Mouse (Mus musculus) liver, embryonic 14.5 days (tissue): ENCODE data around the gene Nfatc4. TPM values are rescaled to one million over a fixed set of nuclear protein-coding genes. Genes with fewer than 3 reads are reported as not detected.

Experiments
- ATAC-seq: fragments of 200-750 bp; cut with Nextera tagmentation; 2 replicates; pipeline ENCODE4 v1.8.0; 2017; ENCODE audit warnings: moderate number of reproducible peaks, mild to moderate bottlenecking, moderate library complexity; ENCODE audit not compliant: insufficient read depth
- DNase-seq, 3 experiments: peaks; one replicate each; pipeline ENCODE4 v3.0.0-alpha.2; 2012 to 2013; ENCODE audit warnings: low read depth in 3 of 3, low spot score in 3 of 3
- H3K27ac ChIP-seq: fragments of 300-500 bp; sonication (generic); 2 replicates; pipeline ENCODE4 v1.5.1; 2014; ENCODE audit warnings: moderate library complexity, mild to moderate bottlenecking, control low read depth, inconsistent platforms
- H3K27me3 ChIP-seq: fragments of 300-500 bp; sonication (generic); 2 replicates; pipeline ENCODE4 v1.6.1; 2014; ENCODE audit warnings: mild to moderate bottlenecking, low read length, moderate library complexity; ENCODE audit not compliant: control insufficient read depth, insufficient read depth
- H3K36me3 ChIP-seq: fragments of 300-500 bp; sonication (generic); replicated peaks from 2 replicates; pipeline ENCODE4 v1.6.1; 2014; ENCODE audit warnings: low read depth; ENCODE audit not compliant: control insufficient read depth, insufficient read depth
- H3K4me1 ChIP-seq, 2 experiments: fragments of 200-500 bp in 1 of 2; fragments of 300-500 bp in 1 of 2; sonication (generic) in 1 of 2; replicated peaks; 2 replicates each; pipeline ENCODE4 v1.6.1; 2012 to 2014; ENCODE audit warnings: antibody characterized with exemption in 1 of 2, inconsistent platforms in 1 of 2, low read length in 1 of 2; ENCODE audit not compliant: control insufficient read depth in 2 of 2, insufficient read depth in 2 of 2
- H3K4me2 ChIP-seq: fragments of 300-500 bp; sonication (generic); 2 replicates; pipeline ENCODE4 v1.6.1; 2014; ENCODE audit warnings: low read depth, mild to moderate bottlenecking, control low read depth, moderate library complexity
- H3K4me3 ChIP-seq, 2 experiments: fragments of 200-500 bp in 1 of 2; fragments of 300-500 bp in 1 of 2; sonication (generic) in 1 of 2; 2 replicates each; pipeline ENCODE4 v1.5.1; 2012 to 2014; ENCODE audit warnings: low read depth in 2 of 2, low read length in 2 of 2, mild to moderate bottlenecking in 2 of 2, control low read depth in 1 of 2, inconsistent platforms in 1 of 2, moderate library complexity in 1 of 2; ENCODE audit not compliant: insufficient read depth in 1 of 2
- H3K9ac ChIP-seq: fragments of 300-500 bp; sonication (generic); replicated peaks from 2 replicates; pipeline ENCODE4 v1.6.1; 2014; ENCODE audit warnings: mild to moderate bottlenecking, control low read depth, moderate library complexity
- H3K9me3 ChIP-seq: fragments of 300-500 bp; sonication (generic); 2 replicates; pipeline ENCODE4 v1.6.1; 2016; ENCODE audit warnings: low read length, mixed read lengths; ENCODE audit not compliant: control insufficient read depth
- CTCF ChIP-seq: IDR thresholded peaks from 2 replicates; pipeline ENCODE4 v1.5.1; 2016; ENCODE audit warnings: antibody characterized with exemption, low read depth, control low read depth
- EP300 ChIP-seq: IDR thresholded peaks from 2 replicates; pipeline ENCODE4 v1.6.1; 2016; ENCODE audit warnings: antibody characterized with exemption, low read depth
- WGBS: fragments of 180-500 bp; shearing (Covaris S2); extraction: QIAGEN DNeasy Blood & Tissue Kit; methylation state at CpG from one replicate; pipeline ENCODE4 v1.1.7; 2014; ENCODE audit not compliant: insufficient replicate concordance; 5-methylcytosine and 5-hydroxymethylcytosine counted together
- polyA plus RNA-seq, 2 experiments: library from polyadenylated mRNA; depleted of rRNA in 1 of 2; stranded (reverse) in 1 of 2; unstranded in 1 of 2; fragments of >200 nt; fragmentation: Nextera tagmentation in 1 of 2; extraction: Ambion mirVana in 1 of 2; gene quantifications; 2 replicates each; pipeline versions ENCODE4 v1.2.1 to v1.2.3; 2012 to 2014

Gene Nfatc4
- polyA plus RNA-seq, 2 experiments = 0.33 to 1.0 TPM

DNA sequence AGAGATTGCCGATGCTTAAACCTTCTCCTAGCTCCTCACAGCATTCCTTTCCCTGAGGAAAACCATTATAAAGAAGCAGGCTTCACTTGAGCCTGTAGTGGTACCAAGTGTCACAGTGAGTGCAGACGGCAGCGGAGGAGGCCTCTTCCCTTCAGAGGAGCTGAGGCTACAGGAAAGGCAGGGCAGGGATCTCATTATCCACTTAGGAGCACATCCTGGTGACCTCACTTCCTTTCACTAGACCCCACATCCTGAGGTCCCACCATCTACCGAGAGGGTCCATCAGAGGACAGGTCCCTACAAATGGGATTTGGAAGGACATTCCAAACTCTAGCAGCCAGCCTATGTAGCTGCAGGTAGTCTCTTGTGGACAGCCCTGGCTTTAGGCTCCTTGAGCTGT is 34.6 kb downstream of the Nfatc4 start:
- no peak for DNase-seq
- no peak overlapping the region for H3K9ac ChIP-seq
- H3K9me3 ChIP-seq = no peaks in the 10 kb centered on the region
- H3K4me2 ChIP-seq = no peak overlapping the region
- WGBS = 62% methylated on average over 4 of the region's 4 CpGs
- no peaks in the 10 kb centered on the region for H3K27me3 ChIP-seq
- H3K4me1 ChIP-seq = peaks cover 4 to 33% of the 10 kb centered on the region in 2 experiments
- H3K4me3 ChIP-seq = no peak overlapping the region
- TF ChIP-seq EP300 = no peak
- no peak for TF ChIP-seq CTCF
- H3K36me3 ChIP-seq = no peaks in the 10 kb centered on the region
- no peak for ATAC-seq
- no peak overlapping the region for H3K27ac ChIP-seq

DNA sequence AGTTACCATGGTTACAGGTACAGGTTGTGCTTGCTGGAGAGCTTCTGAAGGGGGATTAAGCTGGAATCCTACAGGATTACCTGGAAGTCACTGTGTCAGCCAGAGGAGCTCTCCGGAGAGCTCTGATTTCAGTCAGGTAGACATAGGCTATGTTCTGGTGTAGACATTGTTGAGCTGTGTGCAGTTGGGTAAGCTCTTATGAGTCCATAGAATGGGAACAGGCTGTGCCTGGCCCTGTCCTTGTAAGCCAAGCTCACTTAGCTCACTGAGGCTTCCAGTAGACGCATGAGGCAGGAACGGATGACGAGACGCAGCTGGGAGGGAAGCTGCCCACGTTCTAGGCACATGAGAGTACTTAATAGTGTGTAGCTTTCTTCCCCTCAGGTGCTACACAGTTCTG is 39.2 kb downstream of the Nfatc4 start:
- Histone ChIP-seq H3K9me3 (no peaks in the 10 kb centered on the region), H3K4me3 (no peak overlapping the region), H3K36me3 (no peaks in the 10 kb centered on the region; the same call in 1 of the 2 replicates), H3K27ac (no peak overlapping the region), H3K4me1 (peaks cover 0 to 11% of the 10 kb centered on the region in 2 experiments; a peak in 2 of 4 replicates), H3K27me3 (no peaks in the 10 kb centered on the region), H3K9ac (no peak overlapping the region), H3K4me2 (no peak overlapping the region)
- ATAC-seq (no peak), DNase-seq (no peak)
- WGBS = 67% methylated on average over 6 of the region's 6 CpGs
- TF ChIP-seq CTCF = no peak
- TF ChIP-seq EP300 = no peak

DNA sequence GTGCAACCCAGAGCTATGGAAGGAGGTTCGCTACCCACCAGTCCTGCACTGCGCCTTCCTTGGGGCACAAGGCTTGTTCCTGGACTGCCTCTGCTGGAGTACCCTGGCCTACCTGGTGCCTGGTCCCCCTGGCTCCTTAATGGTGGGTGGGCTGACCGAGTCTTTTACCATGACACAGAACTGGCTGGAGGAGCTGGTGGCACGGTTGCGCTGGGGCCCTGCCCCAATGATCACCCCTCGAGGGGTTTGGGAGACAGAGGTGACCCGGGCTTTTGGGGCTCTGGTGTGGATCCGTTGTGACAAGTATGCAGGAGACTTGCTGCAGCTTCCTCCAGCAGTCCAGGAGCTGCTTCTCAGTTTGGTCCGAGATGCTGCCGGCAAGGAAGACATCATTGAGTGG is 40.0 kb downstream of the Nfatc4 start:
- no peak for ATAC-seq
- no peak overlapping the region for H3K9ac ChIP-seq
- TF ChIP-seq EP300 = no peak
- TF ChIP-seq CTCF = no peak
- 84% methylated on average over 10 of the region's 10 CpGs for WGBS
- H3K9me3 ChIP-seq = no peaks in the 10 kb centered on the region
- H3K4me3 ChIP-seq = no peak overlapping the region
- peaks cover 0 to 11% of the 10 kb centered on the region in 2 experiments; a peak in 2 of 4 replicates for H3K4me1 ChIP-seq
- no peak overlapping the region for H3K4me2 ChIP-seq
- DNase-seq = no peak
- H3K36me3 ChIP-seq = no peaks in the 10 kb centered on the region; the same call in 1 of the 2 replicates
- H3K27ac ChIP-seq = no peak overlapping the region
- no peaks in the 10 kb centered on the region for H3K27me3 ChIP-seq

DNA sequence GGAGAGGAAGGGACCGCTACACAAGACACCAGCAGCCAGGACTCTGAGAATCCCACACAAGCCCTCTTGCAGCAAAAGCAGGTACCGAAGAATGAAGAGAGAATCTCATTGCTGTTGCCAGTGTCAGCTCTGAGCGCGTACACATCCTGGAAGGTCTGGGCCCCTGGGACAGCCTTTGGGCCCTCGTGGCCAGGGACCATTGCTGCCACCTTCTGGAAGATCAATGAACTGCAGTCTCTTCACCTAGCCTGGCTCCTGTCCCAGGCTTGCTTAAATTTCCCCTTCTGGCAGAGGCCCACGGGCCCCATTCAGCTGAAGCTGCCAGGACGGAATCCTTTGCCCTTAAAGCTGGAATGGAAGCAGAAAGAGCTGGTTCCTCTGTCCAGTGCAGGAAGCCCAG is 40.8 kb downstream of the Nfatc4 start:
- no peaks in the 10 kb centered on the region; the same call in 1 of the 2 replicates for H3K36me3 ChIP-seq
- no peak overlapping the region for H3K9ac ChIP-seq
- H3K4me1 ChIP-seq = peaks cover 0 to 11% of the 10 kb centered on the region in 2 experiments; a peak in 2 of 4 replicates
- DNase-seq (no peak), ATAC-seq (0 out of 2 replicates have a peak, but pooled peaks have one; percentile 39)
- 43% methylated on average over 7 of the region's 7 CpGs for WGBS
- H3K9me3 ChIP-seq = no peaks in the 10 kb centered on the region
- H3K27me3 ChIP-seq = no peaks in the 10 kb centered on the region
- H3K4me3 ChIP-seq = no peak overlapping the region
- H3K27ac ChIP-seq = no peak overlapping the region
- TF ChIP-seq EP300 (no peak), CTCF (peak; percentile 96)
- no peak overlapping the region for H3K4me2 ChIP-seq

DNA sequence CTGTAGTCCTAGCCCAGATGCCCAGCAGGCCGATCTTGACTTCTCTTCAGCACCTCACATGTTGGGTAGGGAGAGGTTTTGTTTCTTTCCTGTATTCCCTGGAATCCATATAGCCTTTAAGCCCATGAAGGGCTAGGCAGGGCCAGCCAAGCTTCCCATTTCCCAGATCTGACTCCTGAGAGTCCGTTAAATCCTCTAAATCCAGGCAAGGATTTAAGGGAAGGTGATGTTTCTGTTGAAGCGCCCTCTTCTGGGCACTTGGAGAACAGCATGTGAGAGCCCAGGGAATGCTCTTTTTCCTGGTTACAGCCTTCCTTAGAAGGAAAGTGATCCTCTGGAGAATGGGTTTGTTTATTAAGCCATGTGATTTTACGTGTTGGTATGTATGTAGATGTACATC is 44.0 kb downstream of the Nfatc4 start:
- DNase-seq = no peak
- TF ChIP-seq EP300 (no peak), CTCF (peak; percentile 80)
- WGBS = 30% methylated on average over 4 of the region's 4 CpGs
- Histone ChIP-seq H3K27me3 (no peaks in the 10 kb centered on the region), H3K27ac (no peak overlapping the region), H3K9me3 (no peaks in the 10 kb centered on the region), H3K4me1 (no peaks in the 10 kb centered on the region), H3K36me3 (no peaks in the 10 kb centered on the region; the same call in 1 of the 2 replicates), H3K4me3 (no peak overlapping the region), H3K9ac (no peak overlapping the region), H3K4me2 (no peak overlapping the region)
- ATAC-seq = no peak
